Mouse (Mus musculus) fat pad, adult 2 months (tissue): ENCODE data around the gene Cox7a2l.

Experiments
- DNase-seq: peaks from one replicate; pipeline ENCODE4 v3.0.0-alpha.2; 2011; ENCODE audit warnings: low read depth, low spot score; ENCODE audit errors: extremely low read depth

The Cox7a2l gene

GRCm38 (mm10) chr17:83526624-83527532 is 9.7 kb upstream of the Cox7a2l start:
- DNase-seq, result no peak

GRCm38 (mm10) chr17:83526091-83526561 is 9.0 kb upstream of the Cox7a2l start:
- no peak for DNase-seq

- no peak for DNase-seq
These were observed 8.5 kb upstream of the Cox7a2l start for GRCm38 (mm10) chr17:83525596-83525995.

- DNase-seq, result no peak
These were observed 7.6 kb upstream of the Cox7a2l start for GRCm38 (mm10) chr17:83524753-83525152.

GRCm38 (mm10) chr17:83522590-83523379 is 5.7 kb upstream of the Cox7a2l start:
- DNase-seq, result no peak

GRCm38 (mm10) chr17:83521881-83522280 is 4.8 kb upstream of the Cox7a2l start:
- no peak for DNase-seq

GRCm38 (mm10) chr17:83514213-83514701 is 2.9 kb downstream of the Cox7a2l start:
- DNase-seq, result peak; percentile 54

GRCm38 (mm10) chr17:83513655-83514212 is 3.4 kb downstream of the Cox7a2l start:
- no peak for DNase-seq

GRCm38 (mm10) chr17:83512130-83512529 is 5.0 kb downstream of the Cox7a2l start:
- peak; percentile 57 for DNase-seq

GRCm38 (mm10) chr17:83503693-83504092 is 13.4 kb downstream of the Cox7a2l start:
- DNase-seq, result no peak

GRCm38 (mm10) chr17:83499692-83500091 is 17.4 kb downstream of the Cox7a2l start:
- DNase-seq, result no peak

GRCm38 (mm10) chr17:83498889-83499288 is 18.2 kb downstream of the Cox7a2l start:
- no peak for DNase-seq

GRCm38 (mm10) chr17:83487762-83488161 is 29.4 kb downstream of the Cox7a2l start:
- DNase-seq, result no peak

GRCm38 (mm10) chr17:83483784-83484183 is 33.3 kb downstream of the Cox7a2l start:
- DNase-seq, result no peak

GRCm38 (mm10) chr17:83482817-83483536 is 34.2 kb downstream of the Cox7a2l start:
- DNase-seq, result no peak

GRCm38 (mm10) chr17:83481551-83481950 is 35.6 kb downstream of the Cox7a2l start:
- no peak for DNase-seq

- DNase-seq, result no peak
These were observed 40.0 kb downstream of the Cox7a2l start for GRCm38 (mm10) chr17:83477089-83477488.

- DNase-seq, result no peak
These were observed 47.5 kb downstream of the Cox7a2l start for GRCm38 (mm10) chr17:83469586-83469985.

- no peak for DNase-seq
These were observed 50.4 kb downstream of the Cox7a2l start for GRCm38 (mm10) chr17:83466697-83467251.

- no peak for DNase-seq
These were observed 51.2 kb downstream of the Cox7a2l start for GRCm38 (mm10) chr17:83465969-83466368.
